Comparison of ENCODE assay signal across 8 mouse cellular contexts in the genomic region with DNA sequence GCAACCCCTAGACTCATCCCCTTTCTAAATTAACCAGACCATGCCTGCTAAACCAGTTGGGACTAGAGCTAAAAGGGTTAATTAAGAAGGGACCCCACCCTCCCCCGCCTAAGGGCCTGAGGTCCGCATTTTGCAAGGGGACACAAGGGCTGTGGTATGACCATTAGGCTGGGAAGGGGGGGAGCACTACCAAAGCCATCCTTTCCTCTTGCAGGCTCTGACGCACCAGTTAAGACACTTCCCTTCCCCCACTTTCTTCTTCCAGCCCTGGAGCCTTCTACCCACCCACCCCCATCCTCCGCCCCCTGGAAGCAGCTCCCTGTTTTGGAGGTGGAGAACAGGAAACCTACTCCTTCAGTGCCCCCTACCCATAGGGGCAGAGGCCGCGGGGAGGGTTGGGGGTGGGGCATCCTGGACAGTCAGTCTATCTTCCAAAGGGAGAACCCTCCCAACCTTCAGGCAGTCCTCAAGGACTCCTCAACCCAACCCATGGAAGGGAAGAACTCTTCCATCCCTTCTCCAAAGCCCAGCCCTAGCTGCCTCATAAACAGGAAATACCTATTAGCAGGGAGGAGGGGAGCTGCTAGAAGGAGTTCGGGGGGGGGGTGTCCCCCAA. TPM values are rescaled to one million over a fixed set of nuclear protein-coding genes. Genes with fewer than 3 reads are reported as not detected.
DNase-seq lines count a peak whose midpoint lies in the region; ATAC-seq and TF ChIP-seq lines count a peak whose summit lies in the region.

No protein-coding gene starts in this region.

- peaks cover 75% of the 10 kb centered on the region for H3K4me1 ChIP-seq in E14TG2a.4 (replicated peaks; ENCODE audit: low read depth, low read length)
- peaks cover 45% of the 10 kb centered on the region for H3K4me1 ChIP-seq in embryonic facial prominence, embryonic 12.5 days
- peaks cover 51% of the 10 kb centered on the region for H3K4me1 ChIP-seq in heart, embryonic 12.5 days (replicated peaks)
- H3K4me1 ChIP-seq in kidney, embryonic 16.5 days (ENCODE audit: insufficient read depth, low read length), result peaks cover 54% of the 10 kb centered on the region
- peaks cover 55% of the 10 kb centered on the region for H3K4me1 ChIP-seq in lung, embryonic 15.5 days

- H3K36me3 ChIP-seq in E14TG2a.4 (ENCODE audit: insufficient read depth, low read length), result peaks cover 10% of the 10 kb centered on the region
- H3K36me3 ChIP-seq in embryonic facial prominence, embryonic 12.5 days, result no peaks in the 10 kb centered on the region
- 0 out of 2 replicates have a peak, but pooled peaks cover 3% of the 10 kb centered on the region for H3K36me3 ChIP-seq in heart, embryonic 12.5 days
- H3K36me3 ChIP-seq in kidney, embryonic 16.5 days (ENCODE audit: insufficient read depth, low read length), result no peaks in the 10 kb centered on the region
- no peaks in the 10 kb centered on the region for H3K36me3 ChIP-seq in lung, embryonic 15.5 days

- peak; percentile 25; the same call in 1 of the 2 replicates for ATAC-seq in embryonic facial prominence, embryonic 12.5 days (ENCODE audit: insufficient number of reproducible peaks, insufficient read depth, low FRiP score, low TSS enrichment)
- ATAC-seq in heart, embryonic 12.5 days (ENCODE audit: insufficient number of reproducible peaks, low FRiP score), result peak; percentile 37
- ATAC-seq in kidney, embryonic 16.5 days (ENCODE audit: low FRiP score, low TSS enrichment), result peak; percentile 54
- peak; percentile 73 for ATAC-seq in lung, embryonic 15.5 days (ENCODE audit: borderline replicate concordance, extremely low read depth, low FRiP score, low TSS enrichment)
- ATAC-seq in activated CD4-positive, CD25-positive, alpha-beta regulatory T cell, adult 4 months, result no peak

- peak overlapping the region; percentile 99 for H3K27ac ChIP-seq in embryonic facial prominence, embryonic 12.5 days
- H3K27ac ChIP-seq in heart, embryonic 12.5 days (ENCODE audit: poor library complexity, severe bottlenecking), result peak overlapping the region; percentile 98
- peak overlapping the region; percentile 98 for H3K27ac ChIP-seq in kidney, embryonic 16.5 days (ENCODE audit: low read length)
- peak overlapping the region; percentile 99 for H3K27ac ChIP-seq in lung, embryonic 15.5 days

- DNase-seq in WW6 (ENCODE audit: low read depth, low spot score), result peak; percentile 53
- DNase-seq in ovary, postnatal 36 days (ENCODE audit: low spot score), result peak; percentile 45

- peak overlapping the region; percentile 91 for H3K4me3 ChIP-seq in E14TG2a.4 (replicated peaks; ENCODE audit: low read length)
- peak overlapping the region; percentile 94 for H3K4me3 ChIP-seq in embryonic facial prominence, embryonic 12.5 days
- H3K4me3 ChIP-seq in heart, embryonic 12.5 days, result peak overlapping the region; percentile 94
- peak overlapping the region; percentile 99 for H3K4me3 ChIP-seq in kidney, embryonic 16.5 days (ENCODE audit: low read length)
- H3K4me3 ChIP-seq in lung, embryonic 15.5 days, result peak overlapping the region; percentile 95

- WGBS in embryonic facial prominence, embryonic 12.5 days, result 0% methylated on average over 7 of the region's 7 CpGs
- WGBS in heart, embryonic 12.5 days, result 1% methylated on average over 7 of the region's 7 CpGs
- under 1% methylated on average over 7 of the region's 7 CpGs for WGBS in kidney, embryonic 16.5 days
- WGBS in lung, embryonic 15.5 days, result 1% methylated on average over 7 of the region's 7 CpGs

- TF ChIP-seq CTCF in E14TG2a.4 (conservative IDR thresholded peaks at IDR 0.05; ENCODE audit: low read length), result no peak

- H3K9me3 ChIP-seq in E14TG2a.4 (ENCODE audit: low read length), result no peaks in the 10 kb centered on the region
- no peaks in the 10 kb centered on the region for H3K9me3 ChIP-seq in embryonic facial prominence, embryonic 12.5 days
- H3K9me3 ChIP-seq in heart, embryonic 12.5 days (replicated peaks), result no peaks in the 10 kb centered on the region
- H3K9me3 ChIP-seq in kidney, embryonic 16.5 days (ENCODE audit: low read length), result no peaks in the 10 kb centered on the region
- no peaks in the 10 kb centered on the region for H3K9me3 ChIP-seq in lung, embryonic 15.5 days

- peak overlapping the region; percentile 86 for H3K4me2 ChIP-seq in embryonic facial prominence, embryonic 12.5 days (replicated peaks)
- peak overlapping the region; percentile 75 for H3K4me2 ChIP-seq in heart, embryonic 12.5 days
- peak overlapping the region; percentile 93 for H3K4me2 ChIP-seq in kidney, embryonic 16.5 days (replicated peaks; ENCODE audit: low read depth, low read length)
- H3K4me2 ChIP-seq in lung, embryonic 15.5 days, result peak overlapping the region; percentile 85

- H3K9ac ChIP-seq in embryonic facial prominence, embryonic 12.5 days, result peak overlapping the region; percentile 99
- H3K9ac ChIP-seq in heart, embryonic 12.5 days, result peak overlapping the region; percentile 99
- H3K9ac ChIP-seq in kidney, embryonic 16.5 days (replicated peaks; ENCODE audit: low read length), result peak overlapping the region; percentile 98
- H3K9ac ChIP-seq in lung, embryonic 15.5 days, result peak overlapping the region; percentile 99

- no peaks in the 10 kb centered on the region for H3K27me3 ChIP-seq in E14TG2a.4 (ENCODE audit: insufficient read depth, low read length)
- no peaks in the 10 kb centered on the region for H3K27me3 ChIP-seq in embryonic facial prominence, embryonic 12.5 days
- H3K27me3 ChIP-seq in heart, embryonic 12.5 days (replicated peaks), result no peaks in the 10 kb centered on the region
- no peaks in the 10 kb centered on the region for H3K27me3 ChIP-seq in kidney, embryonic 16.5 days (ENCODE audit: insufficient read depth, low read length)
- no peaks in the 10 kb centered on the region for H3K27me3 ChIP-seq in lung, embryonic 15.5 days

RNA-seq across cellular contexts. Expression of a gene that starts 0.8 kb away (rescaled TPM):
- 131 and 142 TPM in 2 replicates for polyA plus RNA-seq in embryonic facial prominence, embryonic 12.5 days (2016; fragmentation: Nextera tagmentation; extraction: Ambion mirVana)
- polyA plus RNA-seq in heart, embryonic 12.5 days (2016; fragmentation: Nextera tagmentation; extraction: Ambion mirVana), result 84.2 and 85.0 TPM in 2 replicates
- 57.0 and 88.2 TPM in 2 replicates for polyA plus RNA-seq in kidney, embryonic 16.5 days (2015; fragmentation: Nextera tagmentation; extraction: Ambion mirVana)
- polyA plus RNA-seq in lung, embryonic 15.5 days (2015; fragmentation: Nextera tagmentation; extraction: Ambion mirVana), result 98.2 and 99.7 TPM in 2 replicates
- 10 to 100 TPM; 42.8 to 46.3 TPM for polyA plus RNA-seq in activated CD4-positive, CD25-positive, alpha-beta regulatory T cell, adult 4 months (2017; shearing (Covaris generic))

RNA-seq across cellular contexts. Expression of a gene that starts 1.1 kb away (rescaled TPM):
- polyA plus RNA-seq in embryonic facial prominence, embryonic 12.5 days (2016; fragmentation: Nextera tagmentation; extraction: Ambion mirVana), result 37.9 and 39.7 TPM in 2 replicates
- 30.6 and 37.9 TPM in 2 replicates for polyA plus RNA-seq in heart, embryonic 12.5 days (2016; fragmentation: Nextera tagmentation; extraction: Ambion mirVana)
- 34.2 and 36.2 TPM in 2 replicates for polyA plus RNA-seq in kidney, embryonic 16.5 days (2015; fragmentation: Nextera tagmentation; extraction: Ambion mirVana)
- 28.0 and 29.5 TPM in 2 replicates for polyA plus RNA-seq in lung, embryonic 15.5 days (2015; fragmentation: Nextera tagmentation; extraction: Ambion mirVana)
- 10 to 100 TPM; 13.5 to 17.5 TPM for polyA plus RNA-seq in activated CD4-positive, CD25-positive, alpha-beta regulatory T cell, adult 4 months (2017; shearing (Covaris generic))

RNA-seq across cellular contexts. Expression of a gene that starts 29.9 kb away (rescaled TPM):
- 93.8 and 102 TPM in 2 replicates for polyA plus RNA-seq in embryonic facial prominence, embryonic 12.5 days (2016; fragmentation: Nextera tagmentation; extraction: Ambion mirVana)
- 56.2 and 60.3 TPM in 2 replicates for polyA plus RNA-seq in heart, embryonic 12.5 days (2016; fragmentation: Nextera tagmentation; extraction: Ambion mirVana)
- 85.7 and 93.2 TPM in 2 replicates for polyA plus RNA-seq in kidney, embryonic 16.5 days (2015; fragmentation: Nextera tagmentation; extraction: Ambion mirVana)
- 76.4 and 77.7 TPM in 2 replicates for polyA plus RNA-seq in lung, embryonic 15.5 days (2015; fragmentation: Nextera tagmentation; extraction: Ambion mirVana)
- polyA plus RNA-seq in activated CD4-positive, CD25-positive, alpha-beta regulatory T cell, adult 4 months (2017; shearing (Covaris generic)), result 10 to 100 TPM; 55.0 to 74.4 TPM

RNA-seq across cellular contexts. Expression of a gene that starts 42.5 kb away (rescaled TPM):
- 6.1 and 7.2 TPM in 2 replicates for polyA plus RNA-seq in embryonic facial prominence, embryonic 12.5 days (2016; fragmentation: Nextera tagmentation; extraction: Ambion mirVana)
- 6.6 and 7.3 TPM in 2 replicates for polyA plus RNA-seq in heart, embryonic 12.5 days (2016; fragmentation: Nextera tagmentation; extraction: Ambion mirVana)
- polyA plus RNA-seq in kidney, embryonic 16.5 days (2015; fragmentation: Nextera tagmentation; extraction: Ambion mirVana), result 9.8 and 10.5 TPM in 2 replicates
- polyA plus RNA-seq in lung, embryonic 15.5 days (2015; fragmentation: Nextera tagmentation; extraction: Ambion mirVana), result 9.7 and 11.1 TPM in 2 replicates
- polyA plus RNA-seq in activated CD4-positive, CD25-positive, alpha-beta regulatory T cell, adult 4 months (2017; shearing (Covaris generic)), result 1 to 10 TPM; 1.5 to 2.9 TPM

RNA-seq across cellular contexts. Expression of a gene that starts 47.5 kb away (rescaled TPM):
- polyA plus RNA-seq in embryonic facial prominence, embryonic 12.5 days (2016; fragmentation: Nextera tagmentation; extraction: Ambion mirVana), result 20.0 and 21.5 TPM in 2 replicates
- 13.6 and 16.5 TPM in 2 replicates for polyA plus RNA-seq in heart, embryonic 12.5 days (2016; fragmentation: Nextera tagmentation; extraction: Ambion mirVana)
- polyA plus RNA-seq in kidney, embryonic 16.5 days (2015; fragmentation: Nextera tagmentation; extraction: Ambion mirVana), result 20.9 and 21.9 TPM in 2 replicates
- 15.6 and 17.9 TPM in 2 replicates for polyA plus RNA-seq in lung, embryonic 15.5 days (2015; fragmentation: Nextera tagmentation; extraction: Ambion mirVana)
- 1 to 10 TPM; 9.7 to 9.8 TPM for polyA plus RNA-seq in activated CD4-positive, CD25-positive, alpha-beta regulatory T cell, adult 4 months (2017; shearing (Covaris generic))
